ENCODE assay signal across 20 mouse cellular contexts in genomic region chr9:63718170-63718569, GRCm38 (mm10). TPM values are rescaled to one million over a fixed set of nuclear protein-coding genes. Genes with fewer than 3 reads are reported as not detected.
DNase-seq lines count a peak whose midpoint lies in the region; ATAC-seq and TF ChIP-seq lines count a peak whose summit lies in the region.
"Had no signal": no experiment of that assay in that cellular context is flagged by ENCODE, and none has a peak within 500 bp of the region (broad histone marks: within the 10 kb centered on the region; RNA-seq: fewer than 3 reads in every experiment).

No protein-coding gene starts in this region.

- no peak for ATAC-seq in lung, embryonic 15.5 days (ENCODE audit: borderline replicate concordance, extremely low read depth, low FRiP score, low TSS enrichment)
- ATAC-seq: forebrain, embryonic 14.5 days; inflammation-experienced regulatory T-cells, adult 6 months had no signal

- no peak for DNase-seq in heart, embryonic 10.5 days (ENCODE audit: low spot score)
- no peak for DNase-seq in heart, adult 18-20 months
- no peak for DNase-seq in lung, postnatal 10 days
- DNase-seq in CD4-positive helper T cell, adult 2 months (ENCODE audit: low read depth, low spot score), result peak; percentile 60
- no peak for DNase-seq in gastrocnemius, adult 8-10 months (ENCODE audit: low spot score in 2 of 2)
- DNase-seq: cerebellum, adult 11 months; cerebellum, adult 8-10 months; cerebellum, postnatal 14 days; embryo, embryonic 11 days; gastrocnemius, adult 2 months; gastrocnemius, postnatal 36 days; heart, adult 11 months had no signal

- H3K79me2 ChIP-seq in myocyte (ENCODE audit: control insufficient read depth, insufficient read depth), result peaks cover 19% of the 10 kb centered on the region

- no peaks in the 10 kb centered on the region for H3K9me3 ChIP-seq in heart, embryonic 10.5 days
- H3K9me3 ChIP-seq in lung, embryonic 15.5 days, result no peaks in the 10 kb centered on the region
- H3K9me3 ChIP-seq: embryonic facial prominence, embryonic 15.5 days; forebrain, embryonic 10.5 days; hindbrain, embryonic 15.5 days had no signal

- H3ac ChIP-seq in myocyte (ENCODE audit: control insufficient read depth, insufficient read length), result no peak overlapping the region

- peaks cover 97% of the 10 kb centered on the region for H3K4me1 ChIP-seq in heart, embryonic 10.5 days
- H3K4me1 ChIP-seq in lung, embryonic 15.5 days, result peaks cover 89% of the 10 kb centered on the region

- peak overlapping the region; percentile 86 for H3K27ac ChIP-seq in heart, embryonic 10.5 days
- H3K27ac ChIP-seq in lung, embryonic 15.5 days, result peak overlapping the region; percentile 76; the same call in 1 of the 2 replicates
- H3K27ac ChIP-seq: embryonic facial prominence, embryonic 15.5 days; hindbrain, embryonic 15.5 days had no signal

- H3K4me2 ChIP-seq in lung, embryonic 15.5 days, result no peak overlapping the region
- H3K4me2 ChIP-seq in myocyte (ENCODE audit: low read depth), result peak overlapping the region; percentile 30
- H3K4me2 ChIP-seq: embryonic facial prominence, embryonic 15.5 days; hindbrain, embryonic 15.5 days had no signal

- H3K27me3 ChIP-seq in heart, embryonic 10.5 days (ENCODE audit: insufficient read depth, poor library complexity, severe bottlenecking), result no peaks in the 10 kb centered on the region
- H3K27me3 ChIP-seq in lung, embryonic 15.5 days, result no peaks in the 10 kb centered on the region
- no peaks in the 10 kb centered on the region for H3K27me3 ChIP-seq in myocyte (ENCODE audit: control insufficient read depth, insufficient read depth, insufficient read length)
- H3K27me3 ChIP-seq: embryonic facial prominence, embryonic 15.5 days; hindbrain, embryonic 15.5 days had no signal

- WGBS in heart, embryonic 10.5 days, result 90% methylated on average over 4 of the region's 4 CpGs
- WGBS in lung, embryonic 15.5 days, result 75% methylated on average over 4 of the region's 4 CpGs

- no peak overlapping the region for H3K4me3 ChIP-seq in heart, embryonic 10.5 days
- no peak overlapping the region for H3K4me3 ChIP-seq in lung, embryonic 15.5 days
- H3K4me3 ChIP-seq in myocyte, result no peak overlapping the region
- H3K4me3 ChIP-seq: embryonic facial prominence, embryonic 15.5 days; erythroblast, embryonic 14.5 days; forebrain, embryonic 10.5 days; gastrocnemius, adult 2 months; hindbrain, embryonic 15.5 days had no signal

- H3K9ac ChIP-seq in lung, embryonic 15.5 days, result no peak overlapping the region
- H3K9ac ChIP-seq: embryonic facial prominence, embryonic 15.5 days; hindbrain, embryonic 15.5 days had no signal

- H3K36me3 ChIP-seq in heart, embryonic 10.5 days, result 0 out of 2 replicates have a peak, but pooled peaks cover 2% of the 10 kb centered on the region
- H3K36me3 ChIP-seq in lung, embryonic 15.5 days, result no peaks in the 10 kb centered on the region
- no peaks in the 10 kb centered on the region for H3K36me3 ChIP-seq in myocyte (ENCODE audit: control insufficient read depth, insufficient read depth)
- H3K36me3 ChIP-seq: embryonic facial prominence, embryonic 15.5 days; hindbrain, embryonic 15.5 days had no signal

- no peak for TF ChIP-seq POLR2A in myocyte (IDR thresholded peaks at IDR 0.05; ENCODE audit: insufficient read length, low read depth)

TF ChIP-seq in myocyte, 11 proteins besides CTCF, POLR2A, EP300 and RAD21:
- TF ChIP-seq E2F4 (IDR thresholded peaks at IDR 0.05; ENCODE audit: insufficient read depth), result no peak
- TF ChIP-seq MYOG (IDR thresholded peaks at IDR 0.05; ENCODE audit: control insufficient read depth in 1 of 3, insufficient read depth in 1 of 3, insufficient read length in 2 of 3, low read depth in 2 of 3), result no peak
- no peak for TF ChIP-seq SRF (IDR thresholded peaks at IDR 0.05; ENCODE audit: control insufficient read depth, insufficient read length, low read depth)
- no peak for TF ChIP-seq REST (IDR thresholded peaks at IDR 0.05; ENCODE audit: insufficient read depth, insufficient read length)
- no peak for TF ChIP-seq TCF3 (IDR thresholded peaks at IDR 0.05; ENCODE audit: insufficient read length, low read depth)

RNA-seq across cellular contexts. Expression of gene Smad3, which starts 39.6 kb away (rescaled TPM):
- polyA plus RNA-seq in heart, embryonic 10.5 days (2016; fragmentation: Nextera tagmentation; extraction: Ambion mirVana), result 15.2 and 20.0 TPM in 2 replicates
- 10 to 100 TPM in 1 of 2 experiments, 1 to 10 TPM in 1; 9.1 to 10.3 TPM for total RNA-seq in heart, adult 18-20 months (2021)
- 20.2 and 20.7 TPM in 2 replicates for polyA plus RNA-seq in lung, embryonic 15.5 days (2015; fragmentation: Nextera tagmentation; extraction: Ambion mirVana)
- polyA plus RNA-seq in myocyte (2012; fragmentation: generic; extraction: Trizol), result 25.5 TPM
- total RNA-seq in gastrocnemius, adult 8-10 months (2022), result 10 to 100 TPM; 44.2 to 62.0 (median 46.1) TPM
